Mouse (Mus musculus) frontal cortex, postnatal 36 days (tissue): ENCODE results near the gene Kirrel3.

Experiments
- DNase-seq, 2 experiments: peaks; one replicate each; pipeline ENCODE4 v3.0.0; 2022; ENCODE audit warnings: low spot score in 2 of 2

Kirrel3 gene

DNA sequence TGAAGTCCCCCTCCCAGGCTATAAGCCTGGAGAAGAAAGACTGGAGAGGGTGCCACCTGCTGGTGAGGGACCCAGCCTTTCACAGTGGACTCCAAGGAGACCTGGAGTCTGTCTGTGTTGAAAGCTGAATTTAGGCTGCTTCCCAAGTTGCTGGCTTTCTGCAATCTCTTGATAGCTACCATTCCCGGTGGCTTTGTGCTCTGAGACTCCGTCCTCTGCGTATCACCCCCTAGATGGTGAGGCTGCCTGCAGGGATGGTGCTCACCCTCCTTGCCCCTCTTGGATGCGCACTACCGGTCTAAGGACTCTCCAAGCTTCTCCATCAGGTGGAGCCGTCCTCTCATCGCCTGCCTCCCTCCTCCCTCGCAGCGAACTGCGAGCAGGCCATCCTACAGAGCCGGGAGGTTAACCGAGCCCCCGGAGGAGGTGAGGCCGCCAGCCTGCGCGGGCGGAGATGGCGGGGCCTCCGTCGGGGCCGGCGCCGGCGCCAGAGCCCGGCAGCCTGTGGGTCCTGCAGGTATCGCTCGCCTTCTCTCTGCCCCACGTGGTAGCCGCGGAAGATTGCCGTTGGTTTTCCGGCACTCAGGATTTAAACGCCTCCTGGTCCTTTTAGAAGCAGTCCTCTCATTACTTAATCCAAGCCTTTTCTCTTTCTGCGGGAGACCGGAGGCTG lies at the start of gene Kirrel3:
Gene Kirrel3, plus strand, starts transcription at position 136 of the 673 bp plus-strand sequence.
- peak; percentile 82 to 86 for DNase-seq

DNA sequence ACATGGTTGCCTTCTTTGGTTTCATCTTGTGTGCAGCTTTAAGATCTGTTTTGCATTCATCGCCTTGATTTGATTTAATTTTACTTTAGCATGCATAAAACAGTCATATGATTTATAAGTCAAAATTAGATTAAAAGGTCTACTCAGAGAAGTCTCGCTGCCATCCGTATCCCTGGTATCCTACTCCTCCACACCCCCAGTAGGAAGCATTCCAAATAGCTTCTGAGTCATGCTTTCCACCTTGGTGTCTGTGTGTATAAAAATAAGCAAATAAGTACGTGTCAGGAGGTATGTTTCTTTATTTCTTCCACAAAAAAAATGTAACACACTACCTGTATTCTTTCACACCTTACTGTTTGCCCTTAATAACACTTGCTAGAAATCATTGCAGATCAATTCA lies 45.0 kb upstream of the Kirrel3 start:
- no peak for DNase-seq

DNA sequence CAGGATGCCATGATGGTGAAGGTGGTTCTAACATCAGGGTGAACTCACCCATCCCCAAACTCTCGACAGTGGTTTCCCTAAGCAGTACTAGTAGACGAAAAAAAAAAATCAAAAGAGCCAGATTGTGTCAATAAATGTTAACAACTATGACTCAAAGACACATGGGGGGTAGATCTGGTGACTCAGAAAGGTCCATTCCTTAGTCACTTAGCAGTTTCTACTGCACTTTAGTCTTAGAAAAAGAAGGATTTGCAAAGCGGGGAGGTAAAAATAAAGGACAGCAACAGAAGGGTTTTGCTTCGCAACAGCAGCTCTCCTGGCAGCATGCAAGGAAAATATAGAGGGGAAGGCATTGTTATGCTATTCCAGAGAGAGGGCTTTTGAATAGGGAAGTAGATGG lies 41.7 kb upstream of the Kirrel3 start:
- no peak for DNase-seq

DNA sequence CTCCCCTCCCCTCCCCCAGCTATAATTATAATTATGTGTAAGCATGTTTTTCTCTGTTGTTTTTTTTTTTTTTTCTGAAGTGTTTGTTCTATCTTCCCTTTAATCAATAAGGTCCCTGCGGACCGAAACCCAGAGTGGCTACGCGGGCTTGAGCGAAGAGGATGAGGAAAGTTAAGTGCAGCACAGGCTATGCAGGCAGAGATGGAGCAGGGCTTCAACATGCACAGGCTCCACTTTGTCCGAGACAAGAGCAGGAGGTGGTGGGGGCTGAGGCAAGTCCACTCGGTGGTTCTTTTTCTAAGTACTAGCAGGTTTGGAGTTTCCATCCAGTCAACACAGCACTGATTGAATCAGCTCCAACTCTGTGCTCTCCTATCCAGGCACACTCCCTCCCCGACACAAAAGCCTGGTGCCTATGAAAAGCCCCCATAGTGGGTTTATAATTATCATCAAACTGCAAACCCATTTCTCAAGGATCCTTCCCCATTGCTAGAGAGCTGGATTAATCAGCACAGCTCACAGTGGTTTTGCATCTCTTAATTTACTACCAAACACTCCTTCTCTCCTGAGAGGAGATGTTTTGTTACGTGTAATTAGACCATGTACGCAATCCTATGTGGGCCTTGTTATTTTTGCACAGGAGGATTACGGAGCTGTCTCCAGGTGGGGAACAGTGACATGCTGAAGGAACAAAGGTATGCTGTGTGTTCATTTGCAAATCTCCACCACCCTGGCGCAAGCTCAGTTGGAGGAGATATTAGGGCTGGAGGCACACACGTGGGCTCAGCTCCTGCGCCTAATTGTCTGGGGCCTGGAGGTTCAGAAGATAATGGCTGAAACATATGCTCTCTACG lies 39.0 kb upstream of the Kirrel3 start:
- DNase-seq: no peak

DNA sequence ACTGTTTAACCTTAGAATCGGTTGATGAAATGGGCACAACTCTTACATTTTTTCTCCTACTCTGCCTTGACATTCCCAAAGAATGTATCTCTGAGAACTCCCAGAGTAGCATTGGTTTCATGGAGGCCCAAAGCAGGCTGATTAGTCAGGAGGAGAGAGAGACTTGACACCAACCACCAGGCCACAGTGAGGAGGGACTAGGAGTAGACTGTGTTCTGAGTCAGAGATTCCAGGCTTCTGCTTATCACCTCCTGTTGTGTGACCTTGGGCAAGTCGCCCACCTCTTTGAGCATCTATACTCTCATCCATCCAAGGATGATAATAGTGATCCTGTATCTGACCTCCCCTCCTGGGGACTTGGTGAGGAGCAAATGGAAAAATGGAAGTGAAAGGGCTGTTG lies 38.0 kb upstream of the Kirrel3 start:
- no peak for DNase-seq

DNA sequence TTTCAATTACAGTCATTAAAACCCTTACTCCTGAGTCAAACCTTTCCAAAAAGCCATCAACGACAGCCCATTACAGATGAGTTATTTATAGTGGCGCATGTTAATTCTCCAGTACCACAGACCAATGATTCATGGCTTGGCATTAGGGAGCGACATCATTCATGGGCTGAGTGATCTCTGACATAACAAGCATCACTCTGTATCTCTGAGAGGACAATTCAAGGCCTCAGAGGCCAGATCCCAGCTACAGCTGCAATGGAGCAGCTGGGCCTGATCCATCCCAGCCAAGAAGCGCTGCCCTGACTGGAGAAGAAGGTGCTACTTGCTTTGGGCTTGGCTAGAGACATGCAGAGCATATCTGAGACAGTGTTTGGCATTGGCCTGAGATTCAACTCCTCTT lies 37.2 kb upstream of the Kirrel3 start:
- no peak for DNase-seq

DNA sequence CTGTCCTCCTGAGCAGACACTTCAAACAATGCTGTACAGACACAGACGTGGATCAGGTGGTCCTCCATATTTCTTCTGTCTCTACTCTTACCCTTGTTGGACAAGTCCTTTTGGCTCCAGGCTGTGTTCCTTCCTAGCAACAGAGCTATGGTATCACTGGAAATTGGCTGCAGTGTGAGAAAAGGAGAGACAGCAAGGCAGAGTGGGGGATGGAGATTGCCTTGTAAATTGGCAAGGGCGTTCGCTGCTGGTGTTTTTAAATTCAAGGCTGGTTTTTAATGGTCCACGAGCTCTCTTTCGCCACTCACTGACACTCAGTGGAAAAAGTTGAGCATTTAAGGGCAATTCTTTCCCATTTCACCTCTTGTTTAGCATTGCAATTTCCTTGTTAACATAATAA lies 27.5 kb upstream of the Kirrel3 start:
- no peak for DNase-seq

DNA sequence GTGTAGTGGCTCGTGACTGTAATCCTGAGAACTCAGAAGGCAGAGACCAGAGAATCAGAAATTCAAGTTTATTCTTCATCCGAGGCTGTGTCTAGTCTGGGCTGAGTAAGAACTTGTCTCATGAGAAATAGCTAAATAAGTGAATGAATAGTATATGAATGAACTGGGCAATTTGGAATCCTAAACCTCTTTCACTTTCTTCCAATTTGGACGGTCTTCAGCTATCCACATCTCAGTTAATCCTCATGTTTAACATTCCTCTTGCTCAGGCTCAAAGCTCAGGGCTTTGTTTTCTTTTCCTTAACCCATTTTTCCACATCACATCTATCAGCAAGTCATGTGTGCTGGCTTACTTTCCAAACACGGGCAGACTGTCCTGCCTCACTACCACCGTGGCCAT lies 25.7 kb upstream of the Kirrel3 start:
- DNase-seq: no peak

DNA sequence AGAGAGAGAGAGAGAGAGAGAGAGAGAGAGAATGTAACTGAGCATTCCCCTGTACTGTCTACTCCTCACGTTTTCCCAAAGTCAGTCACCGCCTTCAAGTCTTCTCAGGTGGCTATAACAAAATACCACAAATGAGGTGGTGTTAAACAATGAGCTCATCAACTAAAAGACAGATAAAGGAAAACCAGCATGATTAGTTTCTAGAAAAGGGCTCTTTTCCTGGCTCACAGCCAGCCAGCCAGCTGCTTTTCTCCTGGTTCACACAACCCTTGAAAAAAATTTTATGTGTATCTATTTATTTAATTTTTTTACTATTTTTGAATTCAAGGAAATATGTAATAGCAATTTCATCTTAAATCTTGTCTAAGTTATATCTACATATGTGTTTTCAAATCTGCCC lies 22.0 kb upstream of the Kirrel3 start:
- DNase-seq: no peak

DNA sequence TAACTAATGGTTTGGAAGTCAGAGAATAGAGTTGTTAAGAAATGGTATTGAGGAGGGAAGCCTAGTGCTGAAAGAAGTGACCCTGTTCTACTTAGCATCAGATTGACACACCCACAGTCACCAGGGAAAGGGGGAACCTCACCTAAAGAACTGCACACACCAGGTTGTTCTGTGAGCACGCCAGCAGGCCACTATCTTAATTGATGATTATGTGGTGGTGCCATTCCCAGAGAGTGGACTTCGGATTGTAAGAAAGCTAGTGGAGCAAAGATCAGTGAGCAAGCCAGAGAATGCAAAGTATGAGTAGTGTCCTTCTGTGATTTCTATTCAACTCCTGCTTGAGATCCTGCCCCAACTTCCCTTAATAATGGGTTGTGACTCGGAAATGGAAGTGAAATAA lies 19.6 kb upstream of the Kirrel3 start:
- DNase-seq: no peak

DNA sequence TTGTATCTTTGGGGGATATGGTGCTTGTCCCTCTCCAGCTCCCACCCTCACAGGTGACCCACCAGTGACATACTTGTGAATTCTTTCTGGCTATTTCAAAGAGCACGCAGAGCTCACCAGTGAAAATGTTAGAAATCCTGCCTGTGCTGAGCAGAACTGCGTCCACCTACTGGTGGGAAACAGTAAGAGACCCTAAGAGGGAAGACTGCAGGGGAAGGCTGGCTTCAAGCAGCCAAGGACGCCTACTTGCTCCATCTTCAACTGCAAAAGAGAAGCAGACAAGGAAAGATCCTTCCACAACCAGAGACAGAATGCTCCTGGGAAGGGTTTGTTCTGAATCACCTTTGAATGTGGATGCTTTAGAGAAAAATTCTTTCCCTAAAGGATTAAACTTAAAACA lies 16.5 kb upstream of the Kirrel3 start:
- DNase-seq: no peak

DNA sequence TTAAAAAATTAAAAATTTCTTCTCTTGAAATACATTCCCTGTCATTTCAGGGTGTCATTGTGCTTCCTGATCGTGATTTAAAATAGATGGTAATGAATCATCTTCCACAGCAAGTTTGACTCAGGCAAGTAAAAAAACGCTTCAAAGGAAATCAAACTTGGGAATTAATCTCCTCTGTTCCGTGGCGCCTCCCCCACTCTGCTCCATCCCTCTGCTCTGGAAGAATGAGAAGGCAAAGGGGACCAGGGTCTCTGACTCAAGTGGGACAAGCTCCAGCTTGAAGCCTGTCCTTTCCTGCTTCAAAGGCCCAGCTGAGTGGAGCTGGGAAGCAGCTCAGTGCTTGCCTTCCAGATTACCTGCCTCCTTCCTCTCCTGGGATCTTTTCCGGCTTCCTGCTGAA lies 9.5 kb upstream of the Kirrel3 start:
- no peak for DNase-seq

DNA sequence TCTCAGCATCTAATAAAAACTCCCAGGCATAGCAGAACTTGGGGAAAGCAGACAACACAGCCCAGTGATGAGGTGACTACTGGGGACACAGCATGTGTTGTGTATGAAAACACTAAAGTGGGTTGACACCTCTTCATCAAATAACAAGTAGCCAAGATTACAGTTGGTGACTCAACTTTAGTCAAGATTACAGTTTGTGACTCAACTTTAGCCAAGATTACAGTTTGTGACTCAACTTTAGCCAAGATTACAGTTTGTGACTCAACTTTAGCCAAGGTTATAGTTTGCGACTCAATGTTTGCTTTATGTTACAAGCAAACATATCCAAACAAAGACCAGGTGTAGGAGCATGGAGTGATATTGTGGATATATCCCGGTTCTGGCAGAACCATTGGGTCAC lies 7.2 kb upstream of the Kirrel3 start:
- no peak for DNase-seq

DNA sequence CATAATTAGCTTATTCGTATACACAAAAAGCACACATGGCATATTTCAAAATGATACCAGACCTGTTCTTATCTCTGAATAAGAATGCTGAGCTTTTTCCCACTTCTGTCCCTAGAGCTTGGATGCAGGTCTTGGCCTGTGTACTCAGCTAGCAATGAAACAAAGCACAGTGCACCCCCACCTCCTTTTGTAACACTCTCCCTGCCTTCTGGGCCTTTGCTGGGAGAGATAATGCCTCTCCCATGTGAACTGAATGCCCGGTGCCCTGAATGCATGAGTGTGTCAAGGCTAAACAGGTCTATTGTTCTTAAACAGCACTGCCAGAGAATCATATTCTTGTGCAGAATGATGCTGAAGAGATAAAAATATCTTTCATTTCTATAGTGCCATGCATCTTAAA lies 2.5 kb upstream of the Kirrel3 start:
- no peak for DNase-seq

DNA sequence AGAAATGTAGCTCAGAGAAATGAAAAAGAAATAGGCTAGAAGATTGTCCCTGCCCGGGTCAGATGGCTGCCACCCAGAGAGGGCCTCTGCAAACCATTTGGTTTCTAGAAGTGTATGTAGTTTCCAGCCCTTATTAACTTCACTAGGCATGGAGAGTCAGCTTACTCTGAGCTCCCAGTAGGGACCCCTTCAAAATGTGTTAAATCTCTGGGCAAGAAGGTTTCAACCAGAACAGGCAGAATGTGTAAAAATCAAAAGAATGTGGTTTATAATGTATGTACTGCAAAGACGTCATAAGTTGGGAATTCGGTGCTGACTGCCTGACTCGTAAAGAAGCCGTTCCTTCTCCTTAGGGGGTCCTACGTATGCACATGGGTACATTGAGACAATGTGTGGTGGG lies 1.0 kb upstream of the Kirrel3 start:
- no peak for DNase-seq

DNA sequence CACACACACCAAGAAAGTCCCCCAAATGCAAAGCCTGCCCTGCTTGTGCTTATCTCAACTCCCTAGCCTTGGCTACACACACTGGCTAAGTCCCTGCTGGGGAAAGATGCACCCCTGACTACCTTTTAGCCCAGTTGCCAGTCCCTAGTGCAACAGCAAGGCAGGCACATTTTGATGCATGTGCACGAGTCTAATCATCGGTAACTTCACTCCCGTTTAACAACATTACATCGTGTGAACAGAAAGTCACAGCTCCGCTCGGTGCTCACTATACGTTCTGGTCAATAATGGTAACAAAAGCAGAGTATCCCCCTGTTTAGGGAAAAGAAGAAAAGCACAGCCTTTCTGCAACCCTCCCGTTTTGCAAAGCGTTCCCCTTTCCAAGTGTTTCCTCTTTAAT lies 2.6 kb downstream of the Kirrel3 start:
- no peak for DNase-seq

DNA sequence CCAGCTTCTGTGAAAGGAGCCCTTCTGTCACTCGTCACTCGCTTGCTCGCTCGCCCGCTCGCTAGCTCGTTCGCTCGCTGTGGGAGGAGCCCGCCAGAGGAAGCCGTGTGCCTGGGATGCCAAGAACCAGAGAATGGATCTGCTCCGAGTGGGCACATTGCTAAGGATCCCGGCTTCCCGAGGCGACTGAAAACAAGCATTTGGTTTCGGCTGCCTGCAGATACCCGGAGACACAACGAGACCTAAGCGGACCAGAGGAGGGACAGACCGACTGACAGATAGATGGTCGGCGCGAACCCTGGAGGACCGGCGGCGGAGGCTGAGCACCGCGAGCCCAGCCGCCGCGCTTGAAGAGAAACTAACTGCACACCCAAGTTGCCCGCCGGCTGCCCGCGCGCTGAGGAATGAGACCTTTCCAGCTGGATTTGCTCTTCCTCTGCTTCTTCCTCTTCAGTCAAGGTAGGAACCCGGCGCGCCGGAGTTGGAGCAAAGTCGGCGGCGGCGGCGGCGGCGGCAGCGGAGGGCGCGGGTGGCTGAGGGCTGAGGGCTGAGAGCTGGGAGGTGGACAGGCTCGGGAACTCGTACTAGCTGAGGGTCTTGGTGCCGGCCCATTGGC lies 3.1 kb downstream of the Kirrel3 start:
- peak; percentile 80 to 84 for DNase-seq

DNA sequence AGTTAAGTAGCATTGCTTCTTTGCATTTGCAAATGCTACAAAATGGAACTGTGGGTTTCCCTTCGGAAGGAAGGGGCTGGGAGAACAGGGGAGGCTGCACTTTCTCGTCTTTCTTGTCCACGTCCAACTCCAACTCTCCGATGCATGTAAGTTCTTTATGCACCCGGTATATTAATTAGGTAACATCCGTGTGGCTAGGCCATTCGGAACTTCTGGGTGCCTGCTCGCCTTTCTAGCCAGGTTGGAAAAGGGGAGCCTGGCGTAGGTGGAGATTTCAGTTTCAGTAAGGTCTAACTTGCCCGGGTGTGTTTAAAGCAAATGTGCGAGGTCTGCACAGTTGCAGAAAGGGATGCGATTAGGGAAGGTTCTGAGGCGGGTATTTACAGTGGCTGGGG lies 3.6 kb downstream of the Kirrel3 start:
- DNase-seq: no peak

DNA sequence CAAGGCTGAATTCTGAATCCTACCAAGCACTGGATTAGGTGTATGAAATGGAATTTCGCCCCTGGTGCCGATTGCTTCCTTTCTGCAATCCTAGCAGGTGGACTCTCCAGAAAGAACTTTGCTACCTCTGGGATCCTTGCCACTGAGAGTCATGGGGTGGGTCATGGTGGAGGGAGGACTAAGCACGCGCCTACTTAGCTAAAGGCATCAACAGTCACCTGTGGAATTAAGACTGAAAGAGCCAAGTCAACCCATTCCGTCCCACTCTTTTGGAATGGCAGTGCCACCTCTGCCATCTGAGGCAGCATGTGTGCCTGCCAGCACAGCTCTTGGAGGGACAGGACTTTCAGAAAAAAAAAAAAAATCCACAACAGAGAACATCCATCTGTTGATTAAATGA lies 4.1 kb downstream of the Kirrel3 start:
- DNase-seq: no peak

DNA sequence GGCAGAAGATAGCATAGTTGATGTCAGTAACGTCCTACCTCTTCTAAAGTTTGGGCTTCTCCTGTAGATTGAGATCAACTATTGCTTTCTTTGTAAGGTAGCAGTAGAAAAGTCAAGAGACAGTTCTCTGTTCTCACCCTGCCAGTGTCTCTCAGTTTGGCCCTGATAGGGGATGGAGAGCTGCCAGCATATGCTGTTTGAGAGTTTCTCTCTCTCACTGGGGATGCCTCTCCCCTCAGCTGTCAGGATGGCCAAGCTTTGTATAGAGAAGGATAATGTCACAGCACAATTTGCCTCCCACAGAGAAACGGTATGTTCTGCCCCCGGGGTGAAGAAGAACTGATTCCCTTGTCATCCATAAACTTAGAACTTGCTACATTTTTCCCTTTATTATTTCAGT lies 6.4 kb downstream of the Kirrel3 start:
- no peak for DNase-seq

DNA sequence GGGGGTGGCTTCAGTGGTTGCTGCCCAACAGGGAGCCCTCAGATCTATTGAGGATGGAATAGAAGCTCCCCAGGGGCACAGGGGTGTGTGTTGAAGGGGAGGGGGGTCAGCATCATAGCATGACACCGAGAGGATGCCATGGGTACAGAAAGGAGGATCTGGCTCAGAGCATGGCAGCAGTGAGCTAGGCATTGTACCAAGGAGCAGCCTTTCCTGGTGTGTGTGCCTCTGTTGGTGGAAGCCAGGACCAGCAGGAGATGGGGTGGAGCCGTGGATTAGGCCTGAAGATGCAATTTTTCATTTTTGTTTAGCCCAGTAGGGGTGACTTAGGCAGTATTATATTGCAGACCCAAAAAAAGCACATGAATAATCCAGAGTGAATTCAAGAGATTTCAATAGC lies 7.9 kb downstream of the Kirrel3 start:
- DNase-seq: no peak

DNA sequence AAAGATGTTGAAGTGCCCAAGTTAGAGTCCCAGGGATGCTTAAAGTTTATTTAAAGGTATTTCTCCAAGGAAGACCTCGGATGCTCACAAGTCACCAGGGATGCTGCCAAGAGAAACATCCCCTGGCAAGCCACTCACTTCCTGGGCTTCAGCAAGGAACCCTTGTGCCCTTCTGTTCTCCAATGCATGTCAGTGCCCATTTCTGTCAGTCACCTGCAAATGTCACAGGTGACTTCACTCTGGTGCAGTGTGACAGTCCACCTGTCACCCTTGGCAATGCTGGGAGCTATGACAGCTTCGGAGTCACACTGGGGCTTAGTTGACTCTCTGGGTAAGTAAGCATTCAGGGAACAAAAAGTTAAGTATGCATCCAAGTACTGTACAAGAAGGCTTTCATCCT lies 12.4 kb downstream of the Kirrel3 start:
- DNase-seq: no peak

DNA sequence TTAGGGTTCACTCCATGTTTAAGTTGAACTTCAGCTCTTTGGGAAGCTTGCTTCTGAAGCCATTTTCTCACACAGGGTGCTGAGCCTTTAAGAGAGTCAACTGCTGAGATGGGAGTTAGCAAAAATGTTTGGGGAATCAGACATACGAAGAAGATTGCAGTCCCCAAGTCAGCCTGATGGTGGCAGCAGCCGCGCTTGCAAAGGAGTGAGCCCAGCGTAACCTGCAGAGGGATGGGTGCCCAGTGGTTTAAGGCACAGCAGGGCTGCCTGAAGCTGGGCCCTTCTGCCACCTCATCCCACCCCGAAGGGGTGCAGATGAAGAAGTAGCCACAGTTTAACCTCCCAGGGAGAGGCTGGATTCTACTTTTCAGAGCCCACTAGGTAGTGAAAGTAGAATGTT lies 13.0 kb downstream of the Kirrel3 start:
- DNase-seq: peak; percentile 87 to 93
